Mouse (Mus musculus): Measurements from ENCODE around the gene Trim47. TPM values are rescaled to one million over a fixed set of nuclear protein-coding genes. Genes with fewer than 3 reads are reported as not detected.
"Not testable (repeated sequence)": the region's sequence is repeated elsewhere in the genome, so short reads cannot be mapped to it uniquely, and the experiment has no call there.

Gene Trim47
- total RNA-seq, 1 experiment from 2014 or later, result 21.3 TPM

- no peak for ATAC-seq (replicated peaks in 1 of 2; ENCODE audit: insufficient read depth in 1 of 2, low FRiP score in 2 of 2, low TSS enrichment in 1 of 2, low read depth in 1 of 2, poor library complexity in 2 of 2, severe bottlenecking in 2 of 2)
Observed at GRCm38 (mm10) chr11:116100385-116100784, 26.6 kb downstream of the Trim47 start.

- ATAC-seq (replicated peaks in 1 of 2; ENCODE audit: insufficient read depth in 1 of 2, low FRiP score in 2 of 2, low TSS enrichment in 1 of 2, low read depth in 1 of 2, poor library complexity in 2 of 2, severe bottlenecking in 2 of 2), result no peak
Observed at GRCm38 (mm10) chr11:116099462-116099861, 27.5 kb downstream of the Trim47 start.

GRCm38 (mm10) chr11:116098711-116099460 is 28.1 kb downstream of the Trim47 start:
- no peak for ATAC-seq (replicated peaks in 1 of 2; ENCODE audit: insufficient read depth in 1 of 2, low FRiP score in 2 of 2, low TSS enrichment in 1 of 2, low read depth in 1 of 2, poor library complexity in 2 of 2, severe bottlenecking in 2 of 2)

GRCm38 (mm10) chr11:116096213-116097108 is 30.5 kb downstream of the Trim47 start:
- ATAC-seq (replicated peaks in 1 of 2; ENCODE audit: insufficient read depth in 1 of 2, low FRiP score in 2 of 2, low TSS enrichment in 1 of 2, low read depth in 1 of 2, poor library complexity in 2 of 2, severe bottlenecking in 2 of 2), result no peak

- ATAC-seq (replicated peaks in 1 of 2; ENCODE audit: insufficient read depth in 1 of 2, low FRiP score in 2 of 2, low TSS enrichment in 1 of 2, low read depth in 1 of 2, poor library complexity in 2 of 2, severe bottlenecking in 2 of 2), result no peak
Observed at GRCm38 (mm10) chr11:116095573-116095972, 31.4 kb downstream of the Trim47 start.

GRCm38 (mm10) chr11:116093771-116094565 is 33.0 kb downstream of the Trim47 start:
- peak; percentile 51 to 57 for ATAC-seq (replicated peaks in 1 of 2; ENCODE audit: insufficient read depth in 1 of 2, low FRiP score in 2 of 2, low TSS enrichment in 1 of 2, low read depth in 1 of 2, poor library complexity in 2 of 2, severe bottlenecking in 2 of 2)

- not testable (repeated sequence) for ATAC-seq (replicated peaks in 1 of 2; ENCODE audit: insufficient read depth in 1 of 2, low FRiP score in 2 of 2, low TSS enrichment in 1 of 2, low read depth in 1 of 2, poor library complexity in 2 of 2, severe bottlenecking in 2 of 2)
Observed at GRCm38 (mm10) chr11:116092959-116093358, 34.1 kb downstream of the Trim47 start.

- ATAC-seq (replicated peaks in 1 of 2; ENCODE audit: insufficient read depth in 1 of 2, low FRiP score in 2 of 2, low TSS enrichment in 1 of 2, low read depth in 1 of 2, poor library complexity in 2 of 2, severe bottlenecking in 2 of 2), result no peak
Observed at GRCm38 (mm10) chr11:116091591-116091990, 35.4 kb downstream of the Trim47 start.

GRCm38 (mm10) chr11:116089545-116089944 is 37.5 kb downstream of the Trim47 start:
- no peak for ATAC-seq (replicated peaks in 1 of 2; ENCODE audit: insufficient read depth in 1 of 2, low FRiP score in 2 of 2, low TSS enrichment in 1 of 2, low read depth in 1 of 2, poor library complexity in 2 of 2, severe bottlenecking in 2 of 2)

GRCm38 (mm10) chr11:116088741-116089394 is 38.1 kb downstream of the Trim47 start:
- ATAC-seq (replicated peaks in 1 of 2; ENCODE audit: insufficient read depth in 1 of 2, low FRiP score in 2 of 2, low TSS enrichment in 1 of 2, low read depth in 1 of 2, poor library complexity in 2 of 2, severe bottlenecking in 2 of 2), result peak in 1 of 2 experiments; percentile 23; a peak in 1 of 4 replicates

GRCm38 (mm10) chr11:116088188-116088587 is 38.8 kb downstream of the Trim47 start:
- ATAC-seq (replicated peaks in 1 of 2; ENCODE audit: insufficient read depth in 1 of 2, low FRiP score in 2 of 2, low TSS enrichment in 1 of 2, low read depth in 1 of 2, poor library complexity in 2 of 2, severe bottlenecking in 2 of 2), result no peak

- ATAC-seq (replicated peaks in 1 of 2; ENCODE audit: insufficient read depth in 1 of 2, low FRiP score in 2 of 2, low TSS enrichment in 1 of 2, low read depth in 1 of 2, poor library complexity in 2 of 2, severe bottlenecking in 2 of 2), result peak; percentile 59 to 65
Observed at GRCm38 (mm10) chr11:116087194-116088130, 39.5 kb downstream of the Trim47 start.

- peak; percentile 95 to 96 for ATAC-seq (replicated peaks in 1 of 2; ENCODE audit: insufficient read depth in 1 of 2, low FRiP score in 2 of 2, low TSS enrichment in 1 of 2, low read depth in 1 of 2, poor library complexity in 2 of 2, severe bottlenecking in 2 of 2)
Observed at GRCm38 (mm10) chr11:116086258-116087193, 40.5 kb downstream of the Trim47 start, which contains the start of gene Wbp2. TSS of gene Wbp2 (minus strand) at chr11:116086995.

GRCm38 (mm10) chr11:116084166-116084565 is 42.8 kb downstream of the Trim47 start:
- ATAC-seq (replicated peaks in 1 of 2; ENCODE audit: insufficient read depth in 1 of 2, low FRiP score in 2 of 2, low TSS enrichment in 1 of 2, low read depth in 1 of 2, poor library complexity in 2 of 2, severe bottlenecking in 2 of 2), result no peak

- ATAC-seq (replicated peaks in 1 of 2; ENCODE audit: insufficient read depth in 1 of 2, low FRiP score in 2 of 2, low TSS enrichment in 1 of 2, low read depth in 1 of 2, poor library complexity in 2 of 2, severe bottlenecking in 2 of 2), result no peak
Observed at GRCm38 (mm10) chr11:116083096-116083672, 43.8 kb downstream of the Trim47 start.

Data from hematopoietic stem cell, adult 5-6 weeks (primary cell).